Mouse (Mus musculus) adrenal gland, postnatal 36 days (tissue): ENCODE measurements around the gene Tom1l2. TPM values are rescaled to one million over a fixed set of nuclear protein-coding genes. Genes with fewer than 3 reads are reported as not detected.

Source experiments
- DNase-seq, 2 experiments: peaks; one replicate each; pipeline ENCODE4 v3.0.0; 2021; ENCODE audit warnings: mixed read lengths in 1 of 2
- total RNA-seq, 2 experiments: library from RNA; stranded (reverse); gene quantifications; 2 replicates each; pipeline ENCODE4 v1.2.3; 2021

The Tom1l2 gene
- total RNA-seq, 2 experiments from 2014 or later: 69.7 to 87.6 TPM

- DNase-seq: peak; percentile 80 to 84
Measured at GRCm38 (mm10) chr11:60346537-60346936, 6.2 kb downstream of the Tom1l2 start.

GRCm38 (mm10) chr11:60345868-60346267 lies 6.8 kb downstream of the Tom1l2 start:
- DNase-seq: no peak

- DNase-seq: peak; percentile 74 to 79
Measured at GRCm38 (mm10) chr11:60339361-60339760, 13.3 kb downstream of the Tom1l2 start.

- peak; percentile 68 for DNase-seq
Measured at GRCm38 (mm10) chr11:60338291-60338690, 14.4 kb downstream of the Tom1l2 start.

- no peak for DNase-seq
Measured at GRCm38 (mm10) chr11:60335771-60336170, 16.9 kb downstream of the Tom1l2 start.

GRCm38 (mm10) chr11:60334124-60334523 lies 18.6 kb downstream of the Tom1l2 start:
- DNase-seq: no peak

- no peak for DNase-seq
Measured at GRCm38 (mm10) chr11:60333461-60333860, 19.2 kb downstream of the Tom1l2 start.

- DNase-seq: no peak
Measured at GRCm38 (mm10) chr11:60330551-60330950, 22.2 kb downstream of the Tom1l2 start.

GRCm38 (mm10) chr11:60323731-60324130 lies 29.0 kb downstream of the Tom1l2 start:
- no peak for DNase-seq

GRCm38 (mm10) chr11:60321438-60321837 lies 31.3 kb downstream of the Tom1l2 start:
- DNase-seq: no peak

- DNase-seq: peak in 1 of 2 experiments; percentile 34
Measured at GRCm38 (mm10) chr11:60320426-60321037, 32.2 kb downstream of the Tom1l2 start.

GRCm38 (mm10) chr11:60319257-60320066 lies 33.2 kb downstream of the Tom1l2 start:
- DNase-seq: no peak

- no peak for DNase-seq
Measured at GRCm38 (mm10) chr11:60318716-60319115, 34.0 kb downstream of the Tom1l2 start.

- DNase-seq: peak; percentile 63 to 68
Measured at GRCm38 (mm10) chr11:60317376-60318102, 35.2 kb downstream of the Tom1l2 start.

- no peak for DNase-seq
Measured at GRCm38 (mm10) chr11:60316883-60317282, 35.8 kb downstream of the Tom1l2 start.

- no peak for DNase-seq
Measured at GRCm38 (mm10) chr11:60316250-60316649, 36.5 kb downstream of the Tom1l2 start.

- DNase-seq: peak; percentile 90 to 92
Measured at GRCm38 (mm10) chr11:60311025-60311854, 41.5 kb downstream of the Tom1l2 start.

GRCm38 (mm10) chr11:60309875-60310274 lies 42.8 kb downstream of the Tom1l2 start:
- DNase-seq: no peak

GRCm38 (mm10) chr11:60308506-60309116 lies 44.1 kb downstream of the Tom1l2 start:
- DNase-seq: no peak

GRCm38 (mm10) chr11:60308061-60308460 lies 44.6 kb downstream of the Tom1l2 start:
- DNase-seq: no peak

- peak; percentile 47 to 68 for DNase-seq
Measured at GRCm38 (mm10) chr11:60307375-60307825, 45.3 kb downstream of the Tom1l2 start.
